Mouse (Mus musculus) heart, embryonic 16.5 days (tissue): ENCODE results near the gene Rmdn3. TPM values are rescaled to one million over a fixed set of nuclear protein-coding genes. Genes with fewer than 3 reads are reported as not detected.

ENCODE experiments used
- ATAC-seq: fragments of 200-750 bp; cut with Nextera tagmentation; replicated peaks from 2 replicates; pipeline ENCODE4 v1.8.0; 2017; ENCODE audit warnings: moderate number of reproducible peaks; ENCODE audit not compliant: insufficient read depth, low FRiP score; ENCODE audit errors: extremely low read depth
- H3K27ac ChIP-seq: fragments of 300-500 bp; sonication (generic); 2 replicates; pipeline ENCODE4 v1.5.1; 2014; ENCODE audit warnings: mild to moderate bottlenecking, low read length, control low read depth, moderate library complexity
- H3K27me3 ChIP-seq: fragments of 300-500 bp; sonication (generic); 2 replicates; pipeline ENCODE4 v1.6.1; 2014; ENCODE audit warnings: low read length, mixed read lengths; ENCODE audit not compliant: control insufficient read depth, insufficient read depth
- H3K36me3 ChIP-seq: fragments of 300-500 bp; sonication (generic); 2 replicates; pipeline ENCODE4 v1.6.1; 2014; ENCODE audit not compliant: control insufficient read depth, insufficient read depth
- H3K4me1 ChIP-seq: fragments of 300-500 bp; sonication (generic); 2 replicates; pipeline ENCODE4 v1.6.1; 2014; ENCODE audit warnings: low read length, mixed read lengths; ENCODE audit not compliant: control insufficient read depth, insufficient read depth
- H3K4me2 ChIP-seq: fragments of 300-500 bp; sonication (generic); 2 replicates; pipeline ENCODE4 v1.6.1; 2014; ENCODE audit warnings: low read depth, mild to moderate bottlenecking, control low read depth, low read length
- H3K4me3 ChIP-seq: fragments of 300-500 bp; sonication (generic); 2 replicates; pipeline ENCODE4 v1.5.1; 2014; ENCODE audit warnings: mild to moderate bottlenecking, control low read depth, low read length
- H3K9ac ChIP-seq: fragments of 300-500 bp; sonication (generic); 2 replicates; pipeline ENCODE4 v1.6.1; 2014; ENCODE audit warnings: low read length, control low read depth
- H3K9me3 ChIP-seq: fragments of 300-500 bp; sonication (generic); replicated peaks from 2 replicates; pipeline ENCODE4 v1.6.1; 2016; ENCODE audit warnings: low read length; ENCODE audit not compliant: control insufficient read depth
- WGBS: fragments of 180-500 bp; shearing (Covaris S2); extraction: QIAGEN DNeasy Blood & Tissue Kit; methylation state at CpG from one replicate; pipeline ENCODE4 v1.1.7; 2014; 5-methylcytosine and 5-hydroxymethylcytosine counted together
- polyA plus RNA-seq: library from polyadenylated mRNA; unstranded; fragments of >200 nt; fragmentation: Nextera tagmentation; extraction: Ambion mirVana; gene quantifications from 2 replicates; pipeline ENCODE4 v1.2.1, GENCODE M21; 2015

The Rmdn3 gene
- polyA plus RNA-seq, 1 experiment from 2014 or later = 28.4 TPM

- no peaks in the 10 kb centered on the region for H3K27me3 ChIP-seq
- no peak for ATAC-seq
- H3K9me3 ChIP-seq = no peaks in the 10 kb centered on the region
- H3K36me3 ChIP-seq = no peaks in the 10 kb centered on the region
- no peak overlapping the region for H3K9ac ChIP-seq
- H3K4me3 ChIP-seq = no peak overlapping the region
- H3K27ac ChIP-seq = no peak overlapping the region
- no peak overlapping the region for H3K4me2 ChIP-seq
- 80% methylated on average over 5 of the region's 5 CpGs for WGBS
- H3K4me1 ChIP-seq = peaks cover 14% of the 10 kb centered on the region
Observed at GRCm38 (mm10) chr2:119190969-119191368, 34.1 kb upstream of the Rmdn3 start.

- Histone ChIP-seq H3K27me3 (no peaks in the 10 kb centered on the region), H3K27ac (no peak overlapping the region), H3K9ac (no peak overlapping the region), H3K9me3 (no peaks in the 10 kb centered on the region), H3K36me3 (no peaks in the 10 kb centered on the region), H3K4me2 (peak overlapping the region; percentile 79), H3K4me3 (peak overlapping the region; percentile 46), H3K4me1 (peaks cover 8% of the 10 kb centered on the region)
- 5% methylated on average over 15 of the region's 15 CpGs for WGBS
- peak; percentile 81 for ATAC-seq
Observed at GRCm38 (mm10) chr2:119189029-119189710, 32.3 kb upstream of the Rmdn3 start.

- Histone ChIP-seq H3K27ac (no peak overlapping the region), H3K4me1 (no peaks in the 10 kb centered on the region), H3K27me3 (no peaks in the 10 kb centered on the region), H3K9me3 (no peaks in the 10 kb centered on the region), H3K4me3 (no peak overlapping the region), H3K36me3 (peaks cover 6% of the 10 kb centered on the region), H3K9ac (no peak overlapping the region), H3K4me2 (no peak overlapping the region)
- 88% methylated on average over 7 of the region's 7 CpGs for WGBS
- ATAC-seq = no peak
Observed at GRCm38 (mm10) chr2:119182914-119183313, 26.1 kb upstream of the Rmdn3 start.

- H3K9me3 ChIP-seq = no peaks in the 10 kb centered on the region
- H3K36me3 ChIP-seq = peaks cover 6% of the 10 kb centered on the region; the same call in 1 of the 2 replicates
- H3K4me1 ChIP-seq = peaks cover 8% of the 10 kb centered on the region
- H3K4me2 ChIP-seq = no peak overlapping the region
- H3K27ac ChIP-seq = no peak overlapping the region
- 91% methylated on average over 5 of the region's 5 CpGs for WGBS
- no peaks in the 10 kb centered on the region for H3K27me3 ChIP-seq
- H3K9ac ChIP-seq = no peak overlapping the region
- no peak overlapping the region for H3K4me3 ChIP-seq
- no peak for ATAC-seq
Observed at GRCm38 (mm10) chr2:119177384-119177939, 20.6 kb upstream of the Rmdn3 start.

- peaks cover 12% of the 10 kb centered on the region for H3K4me1 ChIP-seq
- no peak overlapping the region for H3K9ac ChIP-seq
- WGBS = 69% methylated on average over 3 of the region's 3 CpGs
- no peaks in the 10 kb centered on the region for H3K27me3 ChIP-seq
- H3K9me3 ChIP-seq = no peaks in the 10 kb centered on the region
- H3K4me2 ChIP-seq = no peak overlapping the region
- peaks cover 6% of the 10 kb centered on the region; the same call in 1 of the 2 replicates for H3K36me3 ChIP-seq
- no peak overlapping the region for H3K27ac ChIP-seq
- ATAC-seq = no peak
- no peak overlapping the region for H3K4me3 ChIP-seq
Observed at GRCm38 (mm10) chr2:119176761-119177160, 19.9 kb upstream of the Rmdn3 start.

GRCm38 (mm10) chr2:119175614-119176013 lies 18.8 kb upstream of the Rmdn3 start:
- no peak for ATAC-seq
- 57% methylated on average over 6 of the region's 6 CpGs for whole genome bisulfite sequencing
- no peak overlapping the region for H3K4me2 ChIP-seq
- H3K4me3 ChIP-seq = no peak overlapping the region
- H3K36me3 ChIP-seq = peaks cover 5% of the 10 kb centered on the region; the same call in 1 of the 2 replicates
- no peak overlapping the region for H3K27ac ChIP-seq
- H3K27me3 ChIP-seq = no peaks in the 10 kb centered on the region
- H3K4me1 ChIP-seq = peaks cover 15% of the 10 kb centered on the region
- no peak overlapping the region for H3K9ac ChIP-seq
- no peaks in the 10 kb centered on the region for H3K9me3 ChIP-seq

- Histone ChIP-seq H3K9ac (no peak overlapping the region), H3K4me2 (no peak overlapping the region), H3K27ac (no peak overlapping the region), H3K27me3 (no peaks in the 10 kb centered on the region), H3K4me3 (no peak overlapping the region), H3K36me3 (0 out of 2 replicates have a peak, but pooled peaks cover 2% of the 10 kb centered on the region), H3K4me1 (peaks cover 15% of the 10 kb centered on the region), H3K9me3 (no peaks in the 10 kb centered on the region)
- no peak for ATAC-seq
- 62% methylated on average over 14 of the region's 14 CpGs for WGBS
Observed at GRCm38 (mm10) chr2:119174866-119175265, 18.0 kb upstream of the Rmdn3 start.

DNA sequence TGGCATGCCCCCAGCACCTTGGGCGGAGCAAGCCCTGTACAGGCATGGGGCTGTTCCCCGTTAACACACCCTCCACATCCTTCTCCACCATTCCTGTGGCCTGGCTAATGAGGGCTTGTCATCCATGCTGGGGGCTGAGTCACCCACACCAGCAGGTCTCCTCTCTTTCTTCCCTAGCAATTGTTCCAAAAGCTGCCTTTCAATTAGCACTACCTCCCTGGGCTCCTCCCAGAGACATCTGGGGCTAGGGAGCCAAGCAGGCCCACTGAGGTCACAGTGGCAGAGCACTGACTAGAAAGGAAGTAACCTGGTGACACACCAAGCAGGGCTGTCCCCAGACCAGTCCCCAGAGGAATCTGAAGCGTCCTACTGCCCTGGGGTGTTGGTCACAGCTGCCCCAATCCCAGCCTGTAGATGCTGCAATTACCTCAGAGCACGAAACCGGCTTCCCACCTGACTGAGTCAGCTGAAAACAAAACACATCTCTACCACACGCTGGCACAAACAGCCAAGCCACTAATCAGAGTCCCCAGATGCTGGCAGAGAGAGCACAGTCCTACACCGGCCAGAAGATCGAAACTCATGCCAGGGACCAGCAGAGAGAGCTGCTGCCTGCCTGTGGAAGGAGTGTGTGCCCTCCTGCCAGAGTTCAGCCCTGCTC lies 17.3 kb upstream of the Rmdn3 start, which contains the start of gene Gm14137:
TSS of gene Gm14137 (plus strand) at position 519 of the 661 bp plus-strand sequence.
- H3K9me3 ChIP-seq = no peaks in the 10 kb centered on the region
- no peak within 1 kb of the TSS for H3K27ac ChIP-seq
- 0 out of 2 replicates have a peak, but pooled peaks cover 2% of the 10 kb centered on the region for H3K36me3 ChIP-seq
- WGBS = 57% methylated on average over 8 of the region's 8 CpGs
- no peak within 1 kb of the TSS for H3K4me2 ChIP-seq
- H3K9ac ChIP-seq = 0 out of 2 replicates have a peak within 1 kb of the TSS, but pooled peaks have one; percentile 12
- no peak for ATAC-seq
- no peak within 1 kb of the TSS for H3K4me3 ChIP-seq
- H3K27me3 ChIP-seq = no peaks in the 10 kb centered on the region
- peaks cover 15% of the 10 kb centered on the region for H3K4me1 ChIP-seq
